Mouse (Mus musculus) E14TG2a.4 (cell line): Measurements from ENCODE around the gene Intu.

ENCODE experiments used
- CTCF ChIP-seq: conservative IDR thresholded peaks from 2 replicates; pipeline ENCODE4 v1.5.1; 2014; ENCODE audit warnings: low read length
- NANOG ChIP-seq: IDR thresholded peaks from 2 replicates; pipeline ENCODE4 v1.6.1; 2014; ENCODE audit warnings: borderline replicate concordance, low read length, mixed read lengths

- no peak for TF ChIP-seq CTCF
- no peak for TF ChIP-seq NANOG
Measured at GRCm38 (mm10) chr3:40487381-40487780, 43.7 kb upstream of the Intu start.
